Mouse (Mus musculus) small intestine, adult 2 months (tissue): Measurements from ENCODE around the gene Agtrap. TPM values are rescaled to one million over a fixed set of nuclear protein-coding genes. Genes with fewer than 3 reads are reported as not detected.

Experiments
- H3K27ac ChIP-seq: fragments of 200-500 bp; 2 replicates; pipeline ENCODE4 v1.5.1; 2012; ENCODE audit warnings: low read depth, low read length, control low read depth, inconsistent platforms; ENCODE audit not compliant: insufficient read depth
- H3K27me3 ChIP-seq: fragments of 200-500 bp; 2 replicates; pipeline ENCODE4 v1.6.1; 2012; ENCODE audit warnings: mild to moderate bottlenecking, moderate library complexity, low read length, inconsistent platforms; ENCODE audit not compliant: control insufficient read depth, insufficient read depth
- H3K36me3 ChIP-seq: fragments of 200-500 bp; 2 replicates; pipeline ENCODE4 v1.6.1; 2012; ENCODE audit warnings: mild to moderate bottlenecking, low read length, control low read depth, inconsistent platforms; ENCODE audit not compliant: control insufficient read depth, insufficient read depth
- H3K4me1 ChIP-seq: fragments of 200-500 bp; 2 replicates; pipeline ENCODE4 v1.6.1; 2012; ENCODE audit warnings: low read length, inconsistent platforms, mixed read lengths; ENCODE audit not compliant: control insufficient read depth, insufficient read depth, insufficient read length
- H3K4me3 ChIP-seq: fragments of 200-500 bp; 2 replicates; pipeline ENCODE4 v1.5.1; 2012; ENCODE audit warnings: low read depth, mild to moderate bottlenecking, control low read depth, inconsistent platforms, low read length, moderate library complexity
- CTCF ChIP-seq: fragments of 200-500 bp; IDR thresholded peaks from 2 replicates; pipeline ENCODE4 v1.5.1; 2012; ENCODE audit warnings: low read depth, mild to moderate bottlenecking, control low read depth, inconsistent platforms, low read length, moderate library complexity, mixed read lengths; ENCODE audit not compliant: insufficient replicate concordance, insufficient read length; ENCODE audit errors: extremely low read depth
- POLR2A ChIP-seq: fragments of 200-500 bp; IDR thresholded peaks from 2 replicates; pipeline ENCODE4 v1.6.1; 2012; ENCODE audit warnings: low read depth, mild to moderate bottlenecking, control low read depth, inconsistent platforms, low read length, moderate library complexity
- WGBS: fragments of 180-500 bp; shearing (Covaris S2); methylation state at CpG from one replicate; pipeline ENCODE4 v1.1.7; 2018; 5-methylcytosine and 5-hydroxymethylcytosine counted together
- polyA plus RNA-seq: library from polyadenylated mRNA; depleted of rRNA; stranded (reverse); fragments of >200 nt; gene quantifications from 2 replicates; pipeline ENCODE4 v1.2.3, GENCODE M21; 2012

Gene Agtrap
- polyA plus RNA-seq, 1 experiment = 14.2 TPM

- TF ChIP-seq CTCF (peak; percentile 65; the same call in 1 of the 2 replicates), POLR2A (no peak)
Observed at GRCm38 (mm10) chr4:148060120-148061085, 27.4 kb downstream of the Agtrap start.

DNA sequence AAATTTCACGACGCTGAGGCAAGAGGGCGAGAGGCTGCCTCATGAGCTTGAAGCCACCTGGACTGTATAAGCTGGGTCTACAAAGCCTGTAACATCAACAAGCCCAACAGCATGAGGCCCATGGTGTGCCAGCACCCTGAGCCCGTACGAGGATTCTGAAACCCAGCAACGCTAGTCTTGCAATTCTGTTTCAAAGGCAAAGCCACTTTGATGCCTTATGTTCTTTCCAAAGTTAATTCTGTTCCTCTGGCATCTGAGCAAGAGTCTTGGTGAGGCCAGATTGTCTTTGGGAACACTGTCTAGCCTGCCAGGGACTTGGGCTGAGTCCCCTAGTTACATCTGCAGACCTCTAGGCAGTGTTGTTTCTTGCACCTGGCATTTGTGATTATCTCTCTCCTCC is 28.8 kb downstream of the Agtrap start:
- no peak overlapping the region for H3K27ac ChIP-seq
- no peak overlapping the region for H3K4me3 ChIP-seq
- H3K4me1 ChIP-seq = no peaks in the 10 kb centered on the region
- TF ChIP-seq POLR2A = no peak
- no peak for TF ChIP-seq CTCF
- H3K36me3 ChIP-seq = peaks cover 6% of the 10 kb centered on the region; the same call in 1 of the 2 replicates
- no peaks in the 10 kb centered on the region for H3K27me3 ChIP-seq
- 87% methylated on average over 6 of the region's 6 CpGs for WGBS

More at GRCm38 (mm10) chr4:148060120-148061085, 27.4 kb downstream of the Agtrap start:
- 43% methylated on average over 13 of the region's 13 CpGs for WGBS
- no peaks in the 10 kb centered on the region for H3K4me1 ChIP-seq
- H3K4me3 ChIP-seq = no peak overlapping the region
- no peaks in the 10 kb centered on the region for H3K27me3 ChIP-seq
- no peak overlapping the region for H3K27ac ChIP-seq
- peaks cover 5% of the 10 kb centered on the region; the same call in 1 of the 2 replicates for H3K36me3 ChIP-seq

DNA sequence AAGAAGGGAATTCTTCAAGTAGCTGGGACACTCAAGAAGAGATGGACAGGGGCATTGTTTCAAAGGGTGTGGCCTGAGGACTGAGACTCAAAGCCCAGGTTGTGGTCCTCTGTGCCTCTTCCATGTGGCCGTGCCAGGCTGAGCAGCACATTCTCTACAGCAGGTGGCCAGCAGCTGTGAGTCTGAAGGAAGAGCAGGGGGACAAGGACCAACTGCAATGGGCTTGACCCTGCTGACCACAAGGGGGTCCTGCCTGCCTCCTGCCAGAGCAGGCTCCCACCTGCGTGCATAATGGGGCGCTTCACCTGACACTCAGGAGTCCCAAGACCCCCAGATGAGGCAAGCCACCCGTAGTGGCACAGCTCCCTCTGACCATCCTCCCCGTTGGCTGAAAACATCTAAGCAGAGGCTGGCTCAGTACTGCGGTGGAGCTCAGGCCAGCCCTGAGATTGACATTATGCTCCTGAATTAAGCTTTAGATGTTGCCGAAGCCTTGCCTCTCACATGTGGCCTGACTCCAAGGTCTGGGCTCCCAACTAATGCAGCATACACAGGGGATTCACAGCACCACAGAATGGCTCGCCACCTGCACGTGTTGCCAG is 29.5 kb downstream of the Agtrap start:
- Histone ChIP-seq H3K27ac (no peak overlapping the region), H3K4me1 (no peaks in the 10 kb centered on the region), H3K27me3 (no peaks in the 10 kb centered on the region), H3K36me3 (peaks cover 6% of the 10 kb centered on the region; the same call in 1 of the 2 replicates), H3K4me3 (no peak overlapping the region)
- 91% methylated on average over 9 of the region's 9 CpGs for WGBS
- TF ChIP-seq CTCF (no peak), POLR2A (no peak)

- H3K36me3 ChIP-seq = peaks cover 8% of the 10 kb centered on the region; the same call in 1 of the 2 replicates
- H3K27me3 ChIP-seq = no peaks in the 10 kb centered on the region
- no peak overlapping the region for H3K27ac ChIP-seq
- TF ChIP-seq POLR2A (no peak), CTCF (peak; percentile 12; the same call in 1 of the 2 replicates)
- no peak overlapping the region for H3K4me3 ChIP-seq
- WGBS = 66% methylated on average over 5 of the region's 5 CpGs
- no peaks in the 10 kb centered on the region for H3K4me1 ChIP-seq
Observed at GRCm38 (mm10) chr4:148057661-148058209, 30.1 kb downstream of the Agtrap start.

GRCm38 (mm10) chr4:148056801-148057200 is 31.0 kb downstream of the Agtrap start:
- Histone ChIP-seq H3K27ac (no peak overlapping the region), H3K4me3 (no peak overlapping the region), H3K4me1 (no peaks in the 10 kb centered on the region), H3K27me3 (no peaks in the 10 kb centered on the region), H3K36me3 (peaks cover 14% of the 10 kb centered on the region; the same call in 1 of the 2 replicates)
- TF ChIP-seq CTCF (no peak), POLR2A (no peak)
- 90% methylated on average over 4 of the region's 4 CpGs for WGBS

DNA sequence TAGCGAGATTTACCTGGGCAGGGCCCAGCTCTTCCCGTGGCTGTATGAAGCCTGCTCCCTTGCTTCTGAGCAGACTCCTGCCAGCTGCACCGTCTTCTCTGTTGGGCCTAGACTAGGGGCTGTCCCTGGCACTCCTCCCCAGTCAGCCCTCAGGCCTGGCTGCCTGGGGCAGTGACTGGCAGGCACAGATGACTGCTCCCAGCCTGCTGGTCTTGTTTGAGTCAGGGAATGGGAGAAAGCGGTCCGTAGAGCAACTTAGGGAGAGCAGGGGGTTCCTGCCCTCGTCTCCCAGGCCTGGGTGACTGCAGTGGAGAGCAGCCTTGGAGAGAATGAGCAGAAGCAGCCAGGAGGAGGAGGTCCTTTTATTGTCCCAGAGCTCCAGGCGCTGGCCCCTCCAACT is 31.6 kb downstream of the Agtrap start:
- WGBS = 80% methylated on average over 7 of the region's 7 CpGs
- H3K36me3 ChIP-seq = peaks cover 16% of the 10 kb centered on the region; the same call in 1 of the 2 replicates
- H3K4me3 ChIP-seq = no peak overlapping the region

More for the DNA sequence above, 31.6 kb downstream of the Agtrap start:
- Histone ChIP-seq H3K4me1 (no peaks in the 10 kb centered on the region), H3K27ac (no peak overlapping the region), H3K27me3 (no peaks in the 10 kb centered on the region)
- TF ChIP-seq CTCF (no peak), POLR2A (no peak)
